8 mouse cellular contexts compared by ENCODE assay signal in genomic region chr12:84772726-84773441, GRCm38 (mm10). TPM values are rescaled to one million over a fixed set of nuclear protein-coding genes. Genes with fewer than 3 reads are reported as not detected.
DNase-seq lines count a peak whose midpoint lies in the region; ATAC-seq lines count a peak whose summit lies in the region.

Gene Npc2, minus strand, starts transcription at chr12:84773152.
Gene Isca2, plus strand, starts transcription at chr12:84773251.

- WGBS in forebrain, embryonic 14.5 days, result under 1% methylated on average over 50 of the region's 50 CpGs
- WGBS in neural tube, embryonic 15.5 days, result under 1% methylated on average over 50 of the region's 50 CpGs

- H3K9ac ChIP-seq in forebrain, embryonic 14.5 days (ENCODE audit: low read length), result peak within 1 kb of the TSS; percentile 87
- H3K9ac ChIP-seq in neural tube, embryonic 15.5 days (replicated peaks), result peak within 1 kb of the TSS; percentile 67

- peak within 1 kb of the TSS; percentile 72 for H3K4me3 ChIP-seq in forebrain, embryonic 14.5 days (ENCODE audit: low read depth, low read length)
- peak within 1 kb of the TSS; percentile 58 for H3K4me3 ChIP-seq in neural tube, embryonic 15.5 days (replicated peaks)

- H3K9me3 ChIP-seq in forebrain, embryonic 14.5 days (replicated peaks; ENCODE audit: control insufficient read depth, low read length), result no peaks in the 10 kb centered on the region
- H3K9me3 ChIP-seq in neural tube, embryonic 15.5 days (replicated peaks), result no peaks in the 10 kb centered on the region

- peak; percentile 99 for DNase-seq in ES-CJ7 (ENCODE audit: low read depth, low spot score)
- peak; percentile 96 for DNase-seq in cerebellum, adult 11 months
- peak; percentile 100 for DNase-seq in forebrain, embryonic 14.5 days (ENCODE audit: low spot score)
- DNase-seq in heart, postnatal 14 days, result peak; percentile 95 to 98
- DNase-seq in layer of hippocampus, adult 11-12 months (ENCODE audit: low spot score), result peak; percentile 97
- peak; percentile 99 to 100 for DNase-seq in lung, adult 18-20 months
- peak; percentile 98 for DNase-seq in testis, postnatal 14 days (ENCODE audit: low spot score)

- intact Hi-C loops in heart, postnatal 14 days (cut with DNase I), result no loop called here

- peak within 1 kb of the TSS; percentile 79 for H3K4me2 ChIP-seq in forebrain, embryonic 14.5 days (ENCODE audit: low read length)
- peak within 1 kb of the TSS; percentile 71 for H3K4me2 ChIP-seq in neural tube, embryonic 15.5 days

- H3K27ac ChIP-seq in forebrain, embryonic 14.5 days (ENCODE audit: low read depth, low read length), result peak within 1 kb of the TSS; percentile 89
- peak within 1 kb of the TSS; percentile 91 for H3K27ac ChIP-seq in neural tube, embryonic 15.5 days (replicated peaks)

- peaks cover 10% of the 10 kb centered on the region for H3K36me3 ChIP-seq in forebrain, embryonic 14.5 days (ENCODE audit: control insufficient read depth, insufficient read depth, low read length)
- no peaks in the 10 kb centered on the region for H3K36me3 ChIP-seq in neural tube, embryonic 15.5 days

- no peaks in the 10 kb centered on the region for H3K27me3 ChIP-seq in forebrain, embryonic 14.5 days (replicated peaks; ENCODE audit: control insufficient read depth, insufficient read depth, low read length)
- no peaks in the 10 kb centered on the region for H3K27me3 ChIP-seq in neural tube, embryonic 15.5 days (replicated peaks)

- peak; percentile 99 for ATAC-seq in forebrain, embryonic 14.5 days
- ATAC-seq in neural tube, embryonic 15.5 days (ENCODE audit: low FRiP score), result peak; percentile 98

- H3K4me1 ChIP-seq in forebrain, embryonic 14.5 days (ENCODE audit: control insufficient read depth, insufficient read depth, low read length), result peaks cover 23% of the 10 kb centered on the region
- H3K4me1 ChIP-seq in neural tube, embryonic 15.5 days, result peaks cover 31% of the 10 kb centered on the region

RNA-seq across cellular contexts. Expression of gene Npc2, which starts in this region (rescaled TPM):
- 72.5 and 76.4 TPM in 2 replicates for polyA plus RNA-seq in forebrain, embryonic 14.5 days (2014; fragmentation: Nextera tagmentation; extraction: Ambion mirVana)
- total RNA-seq in heart, postnatal 14 days (2021), result 10 to 100 TPM; 30.8 to 32.7 TPM
- polyA plus RNA-seq in neural tube, embryonic 15.5 days (2015; fragmentation: Nextera tagmentation; extraction: Ambion mirVana), result 54.1 and 57.7 TPM in 2 replicates

RNA-seq across cellular contexts. Expression of gene Isca2, which starts in this region (rescaled TPM):
- 137 and 163 TPM in 2 replicates for polyA plus RNA-seq in forebrain, embryonic 14.5 days (2014; fragmentation: Nextera tagmentation; extraction: Ambion mirVana)
- total RNA-seq in heart, postnatal 14 days (2021), result 10 to 100 TPM; 71.2 to 73.3 TPM
- polyA plus RNA-seq in neural tube, embryonic 15.5 days (2015; fragmentation: Nextera tagmentation; extraction: Ambion mirVana), result 134 and 144 TPM in 2 replicates

Comparison
In these comparisons a context has a peak if more than half of its experiments do, and no peak if none do; other contexts are left out.
1. Peak in every context shown above with its lines: DNase-seq, ATAC-seq, H3K4me3 ChIP-seq and H3K27ac ChIP-seq.